Mouse (Mus musculus) midbrain, embryonic 13.5 days (tissue): ENCODE measurements at regions not wholly inside any gene's neighbourhood (a gene's known extent, or its start where the extent isn't known, plus 50 kb on each side); places are given as distances from the start of the nearest gene placed in this dataset.

ENCODE experiments used
- ATAC-seq: fragments of 200-750 bp; cut with Nextera tagmentation; 2 replicates; pipeline ENCODE4 v1.8.0; 2017; ENCODE audit warnings: mild to moderate bottlenecking, moderate TSS enrichment, moderate library complexity
- H3K27ac ChIP-seq: fragments of 300-500 bp; sonication (generic); 2 replicates; pipeline ENCODE4 v1.5.1; 2015; ENCODE audit warnings: inconsistent platforms, mild to moderate bottlenecking, moderate library complexity
- H3K27me3 ChIP-seq: fragments of 300-500 bp; sonication (generic); 2 replicates; pipeline ENCODE4 v1.6.1; 2015; ENCODE audit warnings: mild to moderate bottlenecking, inconsistent platforms
- H3K36me3 ChIP-seq: fragments of 300-500 bp; sonication (generic); 2 replicates; pipeline ENCODE4 v1.6.1; 2015; ENCODE audit warnings: mild to moderate bottlenecking, inconsistent platforms
- H3K4me1 ChIP-seq: fragments of 300-500 bp; sonication (generic); replicated peaks from 2 replicates; pipeline ENCODE4 v1.6.1; 2015; ENCODE audit warnings: inconsistent platforms
- H3K4me2 ChIP-seq: fragments of 300-500 bp; sonication (generic); replicated peaks from 2 replicates; pipeline ENCODE4 v1.6.1; 2015; ENCODE audit warnings: moderate library complexity, mild to moderate bottlenecking, inconsistent platforms
- H3K4me3 ChIP-seq: fragments of 300-500 bp; sonication (generic); replicated peaks from 2 replicates; pipeline ENCODE4 v1.5.1; 2015; ENCODE audit warnings: mild to moderate bottlenecking, inconsistent platforms
- H3K9ac ChIP-seq: fragments of 300-500 bp; sonication (generic); replicated peaks from 2 replicates; pipeline ENCODE4 v1.6.1; 2015; ENCODE audit warnings: mild to moderate bottlenecking, inconsistent platforms
- H3K9me3 ChIP-seq: fragments of 300-500 bp; sonication (generic); 2 replicates; pipeline ENCODE4 v1.6.1; 2016; ENCODE audit warnings: mild to moderate bottlenecking, inconsistent platforms
- WGBS: fragments of 180-500 bp; shearing (Covaris S2); methylation state at CpG from one replicate; pipeline ENCODE4 v1.1.7; 2015; 5-methylcytosine and 5-hydroxymethylcytosine counted together

- Histone ChIP-seq H3K4me2 (peak overlapping the region; percentile 74), H3K4me3 (peak overlapping the region; percentile 78), H3K9me3 (no peaks in the 10 kb centered on the region), H3K9ac (peak overlapping the region; percentile 93), H3K27ac (peak overlapping the region; percentile 96), H3K36me3 (no peaks in the 10 kb centered on the region; the same call in 1 of the 2 replicates), H3K4me1 (peaks cover 50% of the 10 kb centered on the region), H3K27me3 (peaks cover 84% of the 10 kb centered on the region)
- ATAC-seq = peak; percentile 74
- WGBS = under 1% methylated on average over 117 of the region's 141 CpGs
These were observed 63.7 kb upstream of the Ppara start for GRCm38 (mm10) chr15:85670789-85671700.

- Histone ChIP-seq H3K27me3 (peaks cover 85% of the 10 kb centered on the region), H3K36me3 (no peaks in the 10 kb centered on the region; the same call in 1 of the 2 replicates), H3K9ac (peak overlapping the region; percentile 93), H3K4me1 (peaks cover 52% of the 10 kb centered on the region), H3K4me2 (peak overlapping the region; percentile 74), H3K9me3 (no peaks in the 10 kb centered on the region), H3K4me3 (peak overlapping the region; percentile 78), H3K27ac (peak overlapping the region; percentile 96)
- ATAC-seq = peak; percentile 22
- 2% methylated on average over 48 of the region's 50 CpGs for WGBS
These were observed 63.0 kb upstream of the Ppara start for GRCm38 (mm10) chr15:85671701-85672191.

GRCm38 (mm10) chr15:85672376-85672775 is 62.4 kb upstream of the Ppara start:
- Histone ChIP-seq H3K4me2 (peak overlapping the region; percentile 74), H3K36me3 (no peaks in the 10 kb centered on the region; the same call in 1 of the 2 replicates), H3K27ac (peak overlapping the region; percentile 96), H3K9me3 (no peaks in the 10 kb centered on the region), H3K9ac (peak overlapping the region; percentile 93), H3K4me1 (peaks cover 55% of the 10 kb centered on the region), H3K4me3 (peak overlapping the region; percentile 78), H3K27me3 (peaks cover 86% of the 10 kb centered on the region)
- 85% methylated on average over 3 of the region's 3 CpGs for WGBS
- ATAC-seq = no peak

GRCm38 (mm10) chr15:85672931-85673330 is 61.9 kb upstream of the Ppara start:
- no peak for ATAC-seq
- H3K4me2 ChIP-seq = peak overlapping the region; percentile 74
- peak overlapping the region; percentile 78 for H3K4me3 ChIP-seq
- 63% methylated on average over 3 of the region's 3 CpGs for WGBS
- H3K27me3 ChIP-seq = peaks cover 86% of the 10 kb centered on the region
- no peaks in the 10 kb centered on the region for H3K9me3 ChIP-seq
- peaks cover 60% of the 10 kb centered on the region for H3K4me1 ChIP-seq
- peak overlapping the region; percentile 93 for H3K9ac ChIP-seq
- no peaks in the 10 kb centered on the region; the same call in 1 of the 2 replicates for H3K36me3 ChIP-seq
- peak overlapping the region; percentile 10 for H3K27ac ChIP-seq

- Histone ChIP-seq H3K27ac (no peak overlapping the region), H3K4me1 (peaks cover 65% of the 10 kb centered on the region), H3K4me2 (peak overlapping the region; percentile 74), H3K9me3 (no peaks in the 10 kb centered on the region), H3K36me3 (no peaks in the 10 kb centered on the region; the same call in 1 of the 2 replicates), H3K9ac (peak overlapping the region; percentile 56), H3K4me3 (peak overlapping the region; percentile 78), H3K27me3 (peaks cover 87% of the 10 kb centered on the region)
- ATAC-seq = no peak
- 72% methylated on average over 9 of the region's 9 CpGs for WGBS
These were observed 61.3 kb upstream of the Ppara start for GRCm38 (mm10) chr15:85673506-85673905.

GRCm38 (mm10) chr15:85674191-85674984 is 60.4 kb upstream of the Ppara start:
- Histone ChIP-seq H3K4me1 (peaks cover 68% of the 10 kb centered on the region), H3K27ac (no peak overlapping the region), H3K4me3 (peak overlapping the region; percentile 78), H3K27me3 (peaks cover 87% of the 10 kb centered on the region), H3K36me3 (no peaks in the 10 kb centered on the region; the same call in 1 of the 2 replicates), H3K9me3 (no peaks in the 10 kb centered on the region), H3K9ac (peak overlapping the region; percentile 56), H3K4me2 (peak overlapping the region; percentile 74)
- no peak for ATAC-seq
- WGBS = 82% methylated on average over 9 of the region's 9 CpGs

GRCm38 (mm10) chr15:85675126-85675525 is 59.7 kb upstream of the Ppara start:
- Histone ChIP-seq H3K9me3 (no peaks in the 10 kb centered on the region), H3K4me1 (peaks cover 68% of the 10 kb centered on the region), H3K9ac (peak overlapping the region; percentile 49), H3K4me2 (peak overlapping the region; percentile 74), H3K36me3 (no peaks in the 10 kb centered on the region; the same call in 1 of the 2 replicates), H3K4me3 (peak overlapping the region; percentile 17), H3K27ac (no peak overlapping the region), H3K27me3 (peaks cover 85% of the 10 kb centered on the region)
- no peak for ATAC-seq
- 90% methylated on average over 7 of the region's 7 CpGs for WGBS

- no peak for ATAC-seq
- Histone ChIP-seq H3K9me3 (no peaks in the 10 kb centered on the region), H3K4me2 (peak overlapping the region; percentile 74), H3K4me1 (peaks cover 70% of the 10 kb centered on the region), H3K9ac (peak overlapping the region; percentile 49; the same call in 1 of the 2 replicates), H3K27me3 (peaks cover 83% of the 10 kb centered on the region), H3K36me3 (no peaks in the 10 kb centered on the region; the same call in 1 of the 2 replicates), H3K27ac (no peak overlapping the region), H3K4me3 (peak overlapping the region; percentile 17)
- WGBS = 79% methylated on average over 5 of the region's 5 CpGs
These were observed 59.0 kb upstream of the Ppara start for GRCm38 (mm10) chr15:85675736-85676135.

- no peak for ATAC-seq
- no peaks in the 10 kb centered on the region; the same call in 1 of the 2 replicates for H3K36me3 ChIP-seq
- no peaks in the 10 kb centered on the region for H3K9me3 ChIP-seq
- H3K4me1 ChIP-seq = peaks cover 74% of the 10 kb centered on the region
- H3K4me3 ChIP-seq = peak overlapping the region; percentile 11; the same call in 1 of the 2 replicates
- H3K4me2 ChIP-seq = peak overlapping the region; percentile 74
- no peak overlapping the region for H3K27ac ChIP-seq
- peaks cover 83% of the 10 kb centered on the region for H3K27me3 ChIP-seq
- whole genome bisulfite sequencing = 84% methylated on average over 3 of the region's 3 CpGs
- H3K9ac ChIP-seq = peak overlapping the region; percentile 39; the same call in 1 of the 2 replicates
These were observed 58.6 kb upstream of the Ppara start for GRCm38 (mm10) chr15:85676156-85676555.

GRCm38 (mm10) chr15:85676871-85677270 is 57.9 kb upstream of the Ppara start:
- Histone ChIP-seq H3K9ac (0 out of 2 replicates have a peak overlapping the region, but pooled peaks have one; percentile 16), H3K9me3 (no peaks in the 10 kb centered on the region), H3K36me3 (no peaks in the 10 kb centered on the region; the same call in 1 of the 2 replicates), H3K27ac (no peak overlapping the region), H3K4me3 (0 out of 2 replicates have a peak overlapping the region, but pooled peaks have one; percentile 11), H3K4me2 (peak overlapping the region; percentile 74), H3K4me1 (peaks cover 75% of the 10 kb centered on the region), H3K27me3 (peaks cover 77% of the 10 kb centered on the region)
- WGBS = 79% methylated on average over 10 of the region's 10 CpGs
- ATAC-seq = no peak

- Histone ChIP-seq H3K27me3 (peaks cover 71% of the 10 kb centered on the region), H3K4me3 (no peak overlapping the region), H3K9me3 (no peaks in the 10 kb centered on the region), H3K27ac (peak overlapping the region; percentile 44), H3K4me2 (peak overlapping the region; percentile 74), H3K4me1 (peaks cover 75% of the 10 kb centered on the region), H3K36me3 (no peaks in the 10 kb centered on the region; the same call in 1 of the 2 replicates), H3K9ac (no peak overlapping the region)
- no peak for ATAC-seq
- 86% methylated on average over 6 of the region's 6 CpGs for WGBS
These were observed 57.4 kb upstream of the Ppara start for GRCm38 (mm10) chr15:85677381-85677780.
